In the genomic region with DNA sequence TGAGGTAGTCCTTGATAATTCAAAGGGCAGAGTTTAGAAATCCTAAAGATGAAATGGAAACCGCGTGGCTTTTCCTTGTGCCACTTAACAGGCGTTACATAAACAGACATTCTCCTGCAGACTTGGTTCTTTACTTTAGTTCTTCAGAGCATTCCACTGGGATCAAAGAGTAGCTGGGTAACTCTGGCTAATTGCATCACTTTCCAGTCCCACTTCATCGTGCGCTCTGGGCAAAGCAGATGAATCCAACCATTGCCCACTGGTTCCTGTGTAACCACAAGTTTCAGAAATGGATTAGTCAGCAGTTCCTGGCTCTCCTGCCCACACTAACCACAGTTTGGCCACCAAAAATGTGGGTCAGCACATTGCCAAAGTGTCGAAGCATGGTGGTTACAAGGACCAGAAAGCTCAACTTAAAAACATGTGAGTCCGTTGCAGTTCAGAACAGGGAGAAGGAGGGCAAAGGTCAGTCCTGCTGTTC, we compare ENCODE assay signal across 13 mouse cellular contexts. TPM values are rescaled to one million over a fixed set of nuclear protein-coding genes. Genes with fewer than 3 reads are reported as not detected.
DNase-seq lines count a peak whose midpoint lies in the region; ATAC-seq and TF ChIP-seq lines count a peak whose summit lies in the region.
"Had no signal": no experiment of that assay in that cellular context is flagged by ENCODE, and none has a peak within 500 bp of the region (broad histone marks: within the 10 kb centered on the region; RNA-seq: fewer than 3 reads in every experiment).

No protein-coding gene starts in this region.

- no peaks in the 10 kb centered on the region for H3K36me3 ChIP-seq in myocyte (ENCODE audit: control insufficient read depth, insufficient read depth)
- no peaks in the 10 kb centered on the region for H3K36me3 ChIP-seq in forebrain, postnatal 0 days (ENCODE audit: insufficient read depth)
- H3K36me3 ChIP-seq in hindbrain, postnatal 0 days (ENCODE audit: insufficient read depth, low read length) = no peaks in the 10 kb centered on the region

- no peaks in the 10 kb centered on the region for H3K79me2 ChIP-seq in myocyte (ENCODE audit: control insufficient read depth, insufficient read depth)

- H3K27ac ChIP-seq in forebrain, postnatal 0 days (ENCODE audit: low read depth, low read length) = no peak overlapping the region
- H3K27ac ChIP-seq in hindbrain, postnatal 0 days = no peak overlapping the region
- H3K27ac ChIP-seq: kidney, postnatal 0 days had no signal

- no peak overlapping the region for H3K4me3 ChIP-seq in myocyte
- H3K4me3 ChIP-seq in forebrain, postnatal 0 days (ENCODE audit: low read depth, low read length) = no peak overlapping the region
- H3K4me3 ChIP-seq in hindbrain, postnatal 0 days (ENCODE audit: low read length) = no peak overlapping the region

- 51% methylated on average over 7 of the region's 7 CpGs for whole genome bisulfite sequencing in forebrain, postnatal 0 days
- WGBS in hindbrain, postnatal 0 days = 53% methylated on average over 7 of the region's 7 CpGs

- no peaks in the 10 kb centered on the region for H3K9me3 ChIP-seq in forebrain, postnatal 0 days (ENCODE audit: low read length)
- no peaks in the 10 kb centered on the region for H3K9me3 ChIP-seq in hindbrain, postnatal 0 days (ENCODE audit: low read length)

- H3K9ac ChIP-seq in forebrain, postnatal 0 days = no peak overlapping the region
- H3K9ac ChIP-seq in hindbrain, postnatal 0 days (replicated peaks; ENCODE audit: low read length) = no peak overlapping the region

- H3K4me2 ChIP-seq in myocyte (ENCODE audit: low read depth) = peak overlapping the region; percentile 58
- H3K4me2 ChIP-seq in forebrain, postnatal 0 days (ENCODE audit: low read depth) = no peak overlapping the region
- no peak overlapping the region for H3K4me2 ChIP-seq in hindbrain, postnatal 0 days (ENCODE audit: low read depth, low read length)

- no peaks in the 10 kb centered on the region for H3K27me3 ChIP-seq in myocyte (ENCODE audit: control insufficient read depth, insufficient read depth, insufficient read length)
- no peaks in the 10 kb centered on the region for H3K27me3 ChIP-seq in forebrain, postnatal 0 days (ENCODE audit: insufficient read depth, low read length)
- no peaks in the 10 kb centered on the region for H3K27me3 ChIP-seq in hindbrain, postnatal 0 days (ENCODE audit: insufficient read depth, low read length)

- no peaks in the 10 kb centered on the region for H3K4me1 ChIP-seq in forebrain, postnatal 0 days (ENCODE audit: insufficient read depth)
- H3K4me1 ChIP-seq in hindbrain, postnatal 0 days (ENCODE audit: insufficient read depth, low read length) = no peaks in the 10 kb centered on the region

- TF ChIP-seq POLR2A in myocyte (IDR thresholded peaks at IDR 0.05; ENCODE audit: insufficient read length, low read depth) = no peak

- H3ac ChIP-seq in myocyte (ENCODE audit: control insufficient read depth, insufficient read length) = no peak overlapping the region

- no peak for ATAC-seq in forebrain, postnatal 0 days
- no peak for ATAC-seq in hindbrain, postnatal 0 days

- TF ChIP-seq CTCF in forebrain, postnatal 0 days (IDR thresholded peaks at IDR 0.05; ENCODE audit: low read depth) = no peak
- no peak for TF ChIP-seq CTCF in hindbrain, postnatal 0 days (IDR thresholded peaks at IDR 0.05; ENCODE audit: low read depth)

- peak; percentile 13 for DNase-seq in gastrocnemius, adult 18-20 months (ENCODE audit: low spot score)
- DNase-seq in gastrocnemius, postnatal 10 days = no peak
- peak; percentile 34 for DNase-seq in ovary, adult 18-20 months (ENCODE audit: low spot score)
- DNase-seq in ovary, postnatal 14 days (ENCODE audit: low spot score) = no peak
- peak; percentile 14 to 40 for DNase-seq in kidney, postnatal 25 days
- DNase-seq in forebrain, postnatal 0 days = no peak
- no peak for DNase-seq in hindbrain, postnatal 0 days (ENCODE audit: low spot score)
- DNase-seq: embryo, embryonic 11 days had no signal

TF ChIP-seq in myocyte, 11 proteins besides CTCF, POLR2A, EP300 and RAD21:
- TF ChIP-seq CEBPB (IDR thresholded peaks at IDR 0.05; ENCODE audit: insufficient read depth, poor library complexity, severe bottlenecking) = peak; percentile 87
- TF ChIP-seq E2F4 (IDR thresholded peaks at IDR 0.05; ENCODE audit: insufficient read depth) = no peak
TF ChIP-seq in myocyte: peak in this region for 1.

RNA-seq across cellular contexts. Expression of a gene that starts 15.4 kb away (rescaled TPM):
- total RNA-seq in gastrocnemius, adult 18-20 months (2021) = not detected
- total RNA-seq in gastrocnemius, postnatal 10 days (2021) = not detected
- polyA plus RNA-seq in myocyte (2012; fragmentation: generic; extraction: Trizol) = not detected
- not detected in 2 replicates for total RNA-seq in forebrain, postnatal 0 days (2014; rRNA removed)
- not detected in 2 replicates for polyA plus RNA-seq in forebrain, postnatal 0 days (2015; fragmentation: Nextera tagmentation; extraction: Ambion mirVana)
- total RNA-seq in hindbrain, postnatal 0 days (2014; rRNA removed) = not detected in 2 replicates
- not detected in 2 replicates for polyA plus RNA-seq in hindbrain, postnatal 0 days (2015; fragmentation: Nextera tagmentation; extraction: Ambion mirVana)
- total RNA-seq: heart, postnatal 10 days; left cerebral cortex, postnatal 25 days had no signal
- polyA plus RNA-seq: kidney, postnatal 0 days; urinary bladder, adult 2 months had no signal

Comparison
In these comparisons a context has a peak if more than half of its experiments do, and no peak if none do; other contexts are left out.
1. DNase-seq: peak in gastrocnemius, adult 18-20 months (single experiment), ovary, adult 18-20 months (single experiment) and kidney, postnatal 25 days (2 of 2); none in gastrocnemius, postnatal 10 days (single experiment), ovary, postnatal 14 days (single experiment), forebrain, postnatal 0 days (single experiment) and hindbrain, postnatal 0 days (single experiment).